Mouse (Mus musculus): Measurements from ENCODE around the gene Mtrex. TPM values are rescaled to one million over a fixed set of nuclear protein-coding genes. Genes with fewer than 3 reads are reported as not detected.

The Mtrex gene
- polyA plus RNA-seq, 2 experiments: 50.8 to 60.2 TPM

DNA sequence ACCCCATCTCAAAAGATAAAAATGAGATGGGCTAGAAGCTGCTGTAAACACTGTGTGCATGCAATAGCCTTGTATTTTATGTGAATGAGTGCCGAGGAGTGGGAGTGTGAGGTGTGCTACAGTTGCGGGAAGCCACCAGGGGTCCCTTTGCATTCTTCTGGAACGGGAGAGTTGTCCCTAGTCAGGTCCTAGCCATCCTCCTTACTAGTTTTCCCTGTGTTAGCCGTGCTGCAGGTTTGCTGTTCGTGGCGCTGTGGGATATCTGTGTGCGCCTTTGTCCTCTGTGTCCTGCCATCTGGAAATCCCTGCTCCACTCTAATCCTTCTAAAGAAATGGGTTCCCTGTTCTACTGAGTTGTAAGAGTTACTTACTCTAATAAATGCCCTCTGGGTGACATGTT, 69.3 kb downstream of the Mtrex start:
- Histone ChIP-seq H3K36me3 (ENCODE audit: control insufficient read depth, insufficient read depth, low read length) (peaks cover 33% of the 10 kb centered on the region), H3K27ac (replicated peaks; ENCODE audit: low read depth, low read length) (no peak overlapping the region), H3K4me3 (replicated peaks; ENCODE audit: low read length) (no peak overlapping the region), H3K4me2 (replicated peaks; ENCODE audit: low read depth, low read length, severe bottlenecking) (no peak overlapping the region), H3K27me3 (ENCODE audit: control insufficient read depth, insufficient read depth, low read length) (no peaks in the 10 kb centered on the region), H3K4me1 (ENCODE audit: control insufficient read depth, insufficient read depth, low read length) (no peaks in the 10 kb centered on the region), H3K9me3 (ENCODE audit: control insufficient read depth, low read length) (no peaks in the 10 kb centered on the region), H3K9ac (ENCODE audit: low read depth, low read length, severe bottlenecking) (no peak overlapping the region)
- 76% methylated on average over 7 of the region's 7 CpGs for WGBS
- DNase-seq (ENCODE audit: low spot score) (no peak), ATAC-seq (ENCODE audit: low FRiP score, low read depth) (no peak)
- no peak for TF ChIP-seq POLR2A (IDR thresholded peaks at IDR 0.05; ENCODE audit: borderline replicate concordance, extremely low read depth, insufficient read depth, insufficient read length)

DNA sequence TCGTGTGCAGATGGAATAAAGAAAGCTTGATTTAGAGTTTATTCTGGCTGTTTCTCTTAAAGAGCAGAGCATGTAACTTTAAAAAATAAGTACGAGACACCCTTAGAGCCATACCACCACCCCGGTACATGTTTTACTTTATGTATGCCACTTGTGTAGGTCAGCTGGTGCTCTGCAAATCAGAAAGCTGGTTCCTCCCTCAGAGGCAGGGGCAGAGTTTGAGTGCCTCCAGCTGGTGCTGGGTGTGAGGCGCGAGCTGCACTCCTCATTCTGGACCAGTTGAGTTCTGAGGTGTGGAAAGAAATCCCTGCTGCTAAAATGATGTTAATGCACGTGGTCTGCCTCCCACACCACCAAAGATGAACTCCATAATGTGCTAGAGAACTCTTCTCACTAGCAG, 72.8 kb downstream of the Mtrex start:
- WGBS: 76% methylated on average over 6 of the region's 6 CpGs
- Histone ChIP-seq H3K9ac (ENCODE audit: low read depth, low read length, severe bottlenecking) (no peak overlapping the region), H3K27me3 (ENCODE audit: control insufficient read depth, insufficient read depth, low read length) (no peaks in the 10 kb centered on the region), H3K27ac (replicated peaks; ENCODE audit: low read depth, low read length) (no peak overlapping the region), H3K36me3 (ENCODE audit: control insufficient read depth, insufficient read depth, low read length) (peaks cover 15% of the 10 kb centered on the region), H3K4me1 (ENCODE audit: control insufficient read depth, insufficient read depth, low read length) (peaks cover 4% of the 10 kb centered on the region; the same call in 1 of the 2 replicates), H3K4me3 (replicated peaks; ENCODE audit: low read length) (no peak overlapping the region), H3K9me3 (ENCODE audit: control insufficient read depth, low read length) (no peaks in the 10 kb centered on the region), H3K4me2 (replicated peaks; ENCODE audit: low read depth, low read length, severe bottlenecking) (no peak overlapping the region)
- TF ChIP-seq POLR2A (IDR thresholded peaks at IDR 0.05; ENCODE audit: borderline replicate concordance, extremely low read depth, insufficient read depth, insufficient read length): no peak
- ATAC-seq (ENCODE audit: low FRiP score, low read depth) (no peak), DNase-seq (ENCODE audit: low spot score) (no peak)

DNA sequence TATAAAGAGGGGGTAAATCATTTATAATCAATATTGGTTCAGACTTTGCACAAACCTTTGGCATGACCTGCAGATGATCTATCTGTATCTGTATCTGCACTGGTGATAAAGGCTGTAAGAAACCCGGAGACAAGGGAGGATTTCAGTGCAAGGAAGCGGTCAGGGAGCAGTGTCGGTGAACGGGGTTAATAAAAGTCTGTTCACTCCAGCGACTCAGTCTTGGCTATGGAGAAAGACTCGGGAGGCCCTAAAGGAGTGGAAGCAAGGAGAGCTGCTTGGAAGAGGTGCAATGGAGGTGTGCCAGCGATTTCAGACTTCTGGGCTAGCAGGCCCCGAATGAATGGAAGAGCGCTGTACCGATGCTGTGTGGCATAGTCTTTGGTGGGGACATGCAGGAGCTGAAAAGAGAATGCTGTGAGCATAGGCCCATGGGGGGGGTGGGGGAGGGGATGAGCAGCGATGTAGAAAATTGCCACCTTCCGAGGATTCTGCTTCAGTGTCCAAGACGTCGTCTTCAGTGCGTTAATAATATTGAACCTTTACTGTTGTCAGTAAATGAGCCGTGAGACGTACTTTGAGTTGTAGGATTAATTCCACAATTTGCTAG, 73.4 kb downstream of the Mtrex start:
- Histone ChIP-seq H3K4me1 (ENCODE audit: control insufficient read depth, insufficient read depth, low read length) (peaks cover 4% of the 10 kb centered on the region; the same call in 1 of the 2 replicates), H3K9ac (ENCODE audit: low read depth, low read length, severe bottlenecking) (no peak overlapping the region), H3K36me3 (ENCODE audit: control insufficient read depth, insufficient read depth, low read length) (peaks cover 11% of the 10 kb centered on the region), H3K9me3 (ENCODE audit: control insufficient read depth, low read length) (no peaks in the 10 kb centered on the region), H3K27ac (replicated peaks; ENCODE audit: low read depth, low read length) (no peak overlapping the region), H3K27me3 (ENCODE audit: control insufficient read depth, insufficient read depth, low read length) (no peaks in the 10 kb centered on the region), H3K4me2 (replicated peaks; ENCODE audit: low read depth, low read length, severe bottlenecking) (no peak overlapping the region), H3K4me3 (replicated peaks; ENCODE audit: low read length) (no peak overlapping the region)
- WGBS: 89% methylated on average over 17 of the region's 17 CpGs
- TF ChIP-seq POLR2A (IDR thresholded peaks at IDR 0.05; ENCODE audit: borderline replicate concordance, extremely low read depth, insufficient read depth, insufficient read length): no peak
- ATAC-seq (ENCODE audit: low FRiP score, low read depth) (no peak), DNase-seq (ENCODE audit: low spot score) (no peak)

DNA sequence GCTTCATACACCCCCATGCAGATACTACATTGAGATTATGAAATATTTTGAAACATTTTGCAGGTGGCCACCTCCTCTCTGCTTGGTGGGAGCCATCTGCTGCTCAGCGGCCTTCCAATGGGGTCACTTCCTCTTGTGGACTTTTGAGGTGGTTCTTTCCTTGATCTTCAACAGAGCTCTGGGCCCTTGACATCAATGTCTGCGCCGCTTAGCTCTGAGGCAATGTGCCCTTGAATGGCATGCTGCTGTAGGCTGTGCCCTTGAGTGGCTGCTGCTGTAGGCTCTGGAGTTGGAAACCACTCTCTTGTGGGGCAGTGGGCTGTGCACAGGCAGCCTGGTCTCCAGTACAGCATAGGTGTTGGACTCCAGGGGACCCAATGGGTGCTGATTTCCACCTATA, 81.3 kb downstream of the Mtrex start:
- H3K4me1 ChIP-seq (ENCODE audit: control insufficient read depth, insufficient read depth, low read length): no peaks in the 10 kb centered on the region
- H3K4me3 ChIP-seq (replicated peaks; ENCODE audit: low read length): no peak overlapping the region
- no peak overlapping the region for H3K9ac ChIP-seq (ENCODE audit: low read depth, low read length, severe bottlenecking)
- no peaks in the 10 kb centered on the region for H3K27me3 ChIP-seq (ENCODE audit: control insufficient read depth, insufficient read depth, low read length)
- H3K36me3 ChIP-seq (ENCODE audit: control insufficient read depth, insufficient read depth, low read length): peaks cover 10% of the 10 kb centered on the region; the same call in 1 of the 2 replicates
- H3K4me2 ChIP-seq (replicated peaks; ENCODE audit: low read depth, low read length, severe bottlenecking): no peak overlapping the region
- H3K27ac ChIP-seq (replicated peaks; ENCODE audit: low read depth, low read length): no peak overlapping the region
- no peaks in the 10 kb centered on the region for H3K9me3 ChIP-seq (ENCODE audit: control insufficient read depth, low read length)
- 97% methylated on average over 3 of the region's 3 CpGs for WGBS
- no peak for TF ChIP-seq POLR2A (IDR thresholded peaks at IDR 0.05; ENCODE audit: borderline replicate concordance, extremely low read depth, insufficient read depth, insufficient read length)
- no peak for ATAC-seq (ENCODE audit: low FRiP score, low read depth)
- DNase-seq (ENCODE audit: low spot score): no peak

DNA sequence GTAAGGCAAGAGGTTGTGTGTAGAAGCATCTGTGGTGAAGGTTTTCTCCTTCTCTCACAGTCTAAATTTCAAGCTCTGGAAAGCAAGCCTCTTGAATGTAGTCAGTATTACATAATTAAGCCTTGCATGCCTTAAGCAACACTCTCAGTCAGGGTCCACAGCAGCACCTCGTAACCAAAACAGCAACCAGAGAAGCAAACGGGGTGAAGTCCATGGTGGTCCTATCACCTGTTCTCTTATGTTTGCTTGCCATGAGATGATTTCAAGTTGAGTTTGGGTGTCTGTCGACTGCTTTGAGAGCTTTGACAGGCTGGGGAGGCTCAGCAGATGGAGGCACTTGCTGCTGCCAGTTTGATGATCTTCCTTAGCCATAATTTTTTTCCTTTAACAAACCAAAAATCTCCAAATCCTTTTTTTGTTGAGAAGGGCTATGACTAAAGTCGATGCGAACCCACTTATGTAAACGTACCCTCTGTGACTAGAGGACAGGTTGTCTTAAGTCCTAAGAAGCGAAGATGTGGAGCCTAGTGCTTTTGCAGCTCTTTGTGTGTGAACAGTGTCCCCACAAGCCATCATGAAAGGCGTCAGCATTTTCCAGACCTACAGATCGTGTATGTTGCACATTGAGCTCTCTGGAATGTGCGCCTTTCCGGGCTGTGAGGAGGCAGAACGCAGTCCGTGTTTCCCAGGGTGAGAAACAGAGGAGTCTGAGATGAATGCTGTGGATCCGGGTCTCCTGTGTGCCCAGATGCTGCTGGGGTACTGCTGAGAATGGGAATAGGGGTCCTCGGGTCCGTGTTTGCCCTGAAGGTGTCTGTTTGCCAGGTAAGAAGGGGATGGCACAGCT, 86.7 kb downstream of the Mtrex start:
- WGBS: 76% methylated on average over 16 of the region's 16 CpGs
- no peak for TF ChIP-seq POLR2A (IDR thresholded peaks at IDR 0.05; ENCODE audit: borderline replicate concordance, extremely low read depth, insufficient read depth, insufficient read length)
- H3K9me3 ChIP-seq (ENCODE audit: control insufficient read depth, low read length): no peaks in the 10 kb centered on the region
- DNase-seq (ENCODE audit: low spot score) (no peak), ATAC-seq (ENCODE audit: low FRiP score, low read depth) (no peak)
- no peaks in the 10 kb centered on the region; the same call in 1 of the 2 replicates for H3K4me1 ChIP-seq (ENCODE audit: control insufficient read depth, insufficient read depth, low read length)
- H3K4me3 ChIP-seq (replicated peaks; ENCODE audit: low read length): no peak overlapping the region
- no peak overlapping the region for H3K27ac ChIP-seq (replicated peaks; ENCODE audit: low read depth, low read length)
- H3K4me2 ChIP-seq (replicated peaks; ENCODE audit: low read depth, low read length, severe bottlenecking): no peak overlapping the region
- H3K27me3 ChIP-seq (ENCODE audit: control insufficient read depth, insufficient read depth, low read length): no peaks in the 10 kb centered on the region
- H3K36me3 ChIP-seq (ENCODE audit: control insufficient read depth, insufficient read depth, low read length): peaks cover 7% of the 10 kb centered on the region; the same call in 1 of the 2 replicates
- H3K9ac ChIP-seq (ENCODE audit: low read depth, low read length, severe bottlenecking): no peak overlapping the region
